Mouse (Mus musculus): ENCODE data around the gene Lyrm2.

DNA sequence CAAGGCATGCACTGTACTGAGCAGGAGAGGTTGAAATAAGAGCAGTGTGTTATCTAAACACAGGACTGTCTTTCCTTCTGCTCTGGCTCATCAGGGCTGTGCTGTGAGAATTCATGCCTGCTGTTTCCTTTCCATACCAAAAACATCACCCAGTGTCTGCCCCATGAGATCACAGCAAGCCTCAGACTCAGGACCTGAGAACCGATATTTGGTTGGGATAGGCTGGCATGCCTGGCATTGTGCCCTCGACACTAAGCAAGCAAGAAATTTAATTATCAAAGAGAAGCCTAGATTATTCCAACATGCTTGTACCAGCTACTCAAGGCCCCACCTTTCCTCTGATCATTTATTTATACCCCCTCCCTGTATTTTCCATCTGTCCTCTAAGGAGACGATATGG, 34.5 kb downstream of the Lyrm2 start:
- TF ChIP-seq CTCF (IDR thresholded peaks at IDR 0.05; ENCODE audit: low read depth, low read length) (no peak), POLR2AphosphoS5 (IDR thresholded peaks at IDR 0.05; ENCODE audit: insufficient replicate concordance, low read depth, low read length) (no peak), TAL1 (conservative IDR thresholded peaks at IDR 0.05; ENCODE audit: low read depth, low read length) (no peak)

All from G1E (cell line).